Mouse (Mus musculus) thymus, adult 2 months (tissue): ENCODE data around the gene Pp2d1.

ENCODE experiments used
- CTCF ChIP-seq: fragments of 200-500 bp; IDR thresholded peaks from 2 replicates; pipeline ENCODE4 v1.5.1; 2012; ENCODE audit warnings: mild to moderate bottlenecking, control low read depth, low read length, moderate library complexity, borderline replicate concordance; ENCODE audit not compliant: control insufficient read depth, poor library complexity, insufficient read depth; ENCODE audit errors: extremely low read depth
- POLR2A ChIP-seq: fragments of 200-500 bp; IDR thresholded peaks from 2 replicates; pipeline ENCODE4 v1.6.1; 2012; ENCODE audit warnings: mild to moderate bottlenecking, low read length, control low read depth, moderate library complexity; ENCODE audit not compliant: control insufficient read depth, poor library complexity, insufficient read depth; ENCODE audit errors: extremely low read depth

DNA sequence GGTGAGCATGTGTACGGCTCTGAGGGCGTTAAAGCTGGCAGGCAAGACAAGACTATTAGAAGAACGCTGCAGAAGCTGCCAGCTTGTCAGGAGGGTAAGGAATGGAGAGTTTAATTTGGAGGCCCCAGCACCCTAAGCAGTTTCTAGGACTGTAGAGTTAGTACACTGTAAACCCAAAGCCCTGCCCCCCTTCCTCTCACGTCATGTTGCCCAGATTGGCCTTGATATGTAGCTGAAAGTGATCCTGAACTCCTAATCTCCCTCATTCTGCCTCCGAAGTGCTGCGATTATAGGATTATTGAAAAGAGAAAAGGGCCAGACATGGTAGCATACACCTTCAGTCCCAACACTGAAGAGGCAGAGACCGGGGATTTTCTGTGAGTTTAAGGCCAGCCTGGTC, 43.6 kb upstream of the Pp2d1 start:
- TF ChIP-seq CTCF (no peak), POLR2A (no peak)
